9 mouse cellular contexts compared by ENCODE assay signal in genomic region chr16:14242553-14242952, GRCm38 (mm10). TPM values are rescaled to one million over a fixed set of nuclear protein-coding genes. Genes with fewer than 3 reads are reported as not detected.
DNase-seq lines count a peak whose midpoint lies in the region; ATAC-seq and TF ChIP-seq lines count a peak whose summit lies in the region.
"Had no signal": no experiment of that assay in that cellular context is flagged by ENCODE, and none has a peak within 500 bp of the region (broad histone marks: within the 10 kb centered on the region; RNA-seq: fewer than 3 reads in every experiment).

No protein-coding gene starts in this region.

- peak; percentile 13 for DNase-seq in adrenal gland, adult 2 months
- DNase-seq in adrenal gland, postnatal 4 days (ENCODE audit: low spot score in 2 of 2): no peak
- no peak for DNase-seq in lung, adult 2 months
- no peak for DNase-seq in lung, adult 18-20 months
- peak; percentile 32 for DNase-seq in embryo, embryonic 10 days (ENCODE audit: low spot score)
- DNase-seq in MN1 (ENCODE audit: low spot score): no peak

- H3K9me3 ChIP-seq in stomach, embryonic 15.5 days: no peaks in the 10 kb centered on the region
- H3K9me3 ChIP-seq in hindbrain, embryonic 16.5 days (ENCODE audit: control insufficient read depth, low read length): no peaks in the 10 kb centered on the region
- H3K9me3 ChIP-seq: embryonic facial prominence, embryonic 12.5 days had no signal

- WGBS in lung, adult 2 months: 34% methylated on average over 2 of the region's 2 CpGs
- 39% methylated on average over 2 of the region's 2 CpGs for WGBS in stomach, embryonic 15.5 days
- 35% methylated on average over 2 of the region's 2 CpGs for WGBS in hindbrain, embryonic 16.5 days

- no peak overlapping the region for H3K4me2 ChIP-seq in stomach, embryonic 15.5 days
- no peak overlapping the region for H3K4me2 ChIP-seq in hindbrain, embryonic 16.5 days (ENCODE audit: low read length)
- H3K4me2 ChIP-seq: embryonic facial prominence, embryonic 12.5 days had no signal

- peak; percentile 51 for TF ChIP-seq CTCF in lung, adult 2 months (IDR thresholded peaks at IDR 0.05; ENCODE audit: insufficient read depth, low read length)

- H3K4me3 ChIP-seq in lung, adult 2 months (replicated peaks; ENCODE audit: extremely low read depth, low read depth, low read length): no peak overlapping the region
- H3K4me3 ChIP-seq in stomach, embryonic 15.5 days (replicated peaks): no peak overlapping the region
- H3K4me3 ChIP-seq in hindbrain, embryonic 16.5 days (ENCODE audit: low read length): no peak overlapping the region
- H3K4me3 ChIP-seq: embryonic facial prominence, embryonic 12.5 days had no signal

- no peaks in the 10 kb centered on the region for H3K36me3 ChIP-seq in stomach, embryonic 15.5 days
- H3K36me3 ChIP-seq in hindbrain, embryonic 16.5 days (ENCODE audit: control insufficient read depth, insufficient read depth, low read length): no peaks in the 10 kb centered on the region
- H3K36me3 ChIP-seq: embryonic facial prominence, embryonic 12.5 days had no signal

- no peak for ATAC-seq in stomach, embryonic 15.5 days (ENCODE audit: insufficient read depth, low FRiP score, low read depth)
- no peak for ATAC-seq in hindbrain, embryonic 16.5 days

- TF ChIP-seq POLR2A in lung, adult 2 months (IDR thresholded peaks at IDR 0.05; ENCODE audit: borderline replicate concordance, extremely low read depth, low read depth, low read length): no peak

- H3K9ac ChIP-seq in stomach, embryonic 15.5 days: no peak overlapping the region
- no peak overlapping the region for H3K9ac ChIP-seq in hindbrain, embryonic 16.5 days (ENCODE audit: low read depth, low read length)
- H3K9ac ChIP-seq: embryonic facial prominence, embryonic 12.5 days had no signal

- H3K27me3 ChIP-seq in stomach, embryonic 15.5 days (replicated peaks): no peaks in the 10 kb centered on the region
- H3K27me3 ChIP-seq in hindbrain, embryonic 16.5 days (replicated peaks; ENCODE audit: control insufficient read depth, insufficient read depth, low read length): no peaks in the 10 kb centered on the region
- H3K27me3 ChIP-seq: embryonic facial prominence, embryonic 12.5 days had no signal

- H3K4me1 ChIP-seq in lung, adult 2 months (ENCODE audit: control insufficient read depth, insufficient read depth, low read length): no peaks in the 10 kb centered on the region
- no peaks in the 10 kb centered on the region for H3K4me1 ChIP-seq in stomach, embryonic 15.5 days
- no peaks in the 10 kb centered on the region for H3K4me1 ChIP-seq in hindbrain, embryonic 16.5 days (ENCODE audit: control insufficient read depth, insufficient read depth, low read depth, low read length)

- peak overlapping the region; percentile 6; the same call in 1 of the 2 replicates for H3K27ac ChIP-seq in stomach, embryonic 15.5 days
- H3K27ac ChIP-seq in hindbrain, embryonic 16.5 days (ENCODE audit: low read depth, low read length): no peak overlapping the region
- H3K27ac ChIP-seq: embryonic facial prominence, embryonic 12.5 days had no signal

RNA-seq across cellular contexts. Expression of gene Myh11, which starts 48.6 kb away (rescaled TPM):
- total RNA-seq in adrenal gland, adult 2 months (2021): 1 to 10 TPM; 3.9 to 7.6 TPM
- 0.73 and 0.94 TPM in 2 replicates for polyA plus RNA-seq in adrenal gland, adult 2 months (2012; rRNA removed)
- total RNA-seq in adrenal gland, postnatal 4 days (2021): 1 to 10 TPM; 8.3 TPM
- 25.1 and 42.6 TPM in 2 replicates for polyA plus RNA-seq in lung, adult 2 months (2012; rRNA removed)
- polyA plus RNA-seq in stomach, embryonic 15.5 days (2015; fragmentation: Nextera tagmentation; extraction: Ambion mirVana): 198 and 229 TPM in 2 replicates
- polyA plus RNA-seq in hindbrain, embryonic 16.5 days (2015; fragmentation: Nextera tagmentation; extraction: Ambion mirVana): 0.90 and 1.2 TPM in 2 replicates

Comparison
In these comparisons a context has a peak if more than half of its experiments do, and no peak if none do; other contexts are left out.
1. DNase-seq: peak in adrenal gland, adult 2 months (single experiment) and embryo, embryonic 10 days (single experiment); none in adrenal gland, postnatal 4 days (0 of 2), lung, adult 2 months (single experiment), lung, adult 18-20 months (0 of 2) and MN1 (single experiment).
2. RNA of gene Myh11, which starts 48.6 kb away (polyA plus RNA-seq): 198 to 229 TPM in stomach, embryonic 15.5 days and 25.1 to 42.6 TPM in lung, adult 2 months; 0.90 to 1.2 TPM in hindbrain, embryonic 16.5 days and 0.73 to 0.94 TPM in adrenal gland, adult 2 months; every median in the first group is over 10 times any median in the second.